Mouse (Mus musculus): Measurements from ENCODE around the gene Lypd6b.

The Lypd6b gene

GRCm38 (mm10) chr2:49869044-49869443 lies 81.6 kb downstream of the Lypd6b start:
- DNase-seq (ENCODE audit: low read depth), result no peak

GRCm38 (mm10) chr2:49869782-49870514 lies 82.5 kb downstream of the Lypd6b start:
- DNase-seq (ENCODE audit: low read depth), result no peak

GRCm38 (mm10) chr2:49871012-49871411 lies 83.5 kb downstream of the Lypd6b start:
- DNase-seq (ENCODE audit: low read depth), result no peak

- DNase-seq (ENCODE audit: low read depth), result no peak
Measured at GRCm38 (mm10) chr2:49880507-49880906, 93.0 kb downstream of the Lypd6b start.

GRCm38 (mm10) chr2:49881002-49881401 lies 93.5 kb downstream of the Lypd6b start:
- DNase-seq (ENCODE audit: low read depth), result no peak

GRCm38 (mm10) chr2:49882461-49882860 lies 95.0 kb downstream of the Lypd6b start:
- DNase-seq (ENCODE audit: low read depth), result no peak

GRCm38 (mm10) chr2:49883990-49884389 lies 96.5 kb downstream of the Lypd6b start:
- DNase-seq (ENCODE audit: low read depth), result no peak

GRCm38 (mm10) chr2:49886209-49886608 lies 98.7 kb downstream of the Lypd6b start:
- no peak for DNase-seq (ENCODE audit: low read depth)

GRCm38 (mm10) chr2:49888346-49888745 lies 100.9 kb downstream of the Lypd6b start:
- DNase-seq (ENCODE audit: low read depth), result no peak

- DNase-seq (ENCODE audit: low read depth), result no peak
Measured at GRCm38 (mm10) chr2:49890727-49891126, 103.2 kb downstream of the Lypd6b start.

GRCm38 (mm10) chr2:49909838-49910407 lies 122.4 kb downstream of the Lypd6b start:
- no peak for DNase-seq (ENCODE audit: low read depth)

GRCm38 (mm10) chr2:49911296-49912034 lies 124.0 kb downstream of the Lypd6b start:
- DNase-seq (ENCODE audit: low read depth), result no peak

GRCm38 (mm10) chr2:49912261-49912895 lies 124.9 kb downstream of the Lypd6b start:
- no peak for DNase-seq (ENCODE audit: low read depth)

- no peak for DNase-seq (ENCODE audit: low read depth)
Measured at GRCm38 (mm10) chr2:49917489-49917888, 130.0 kb downstream of the Lypd6b start.

GRCm38 (mm10) chr2:49918132-49918531 lies 130.6 kb downstream of the Lypd6b start:
- DNase-seq (ENCODE audit: low read depth), result no peak

GRCm38 (mm10) chr2:49918692-49919091 lies 131.2 kb downstream of the Lypd6b start:
- DNase-seq (ENCODE audit: low read depth), result no peak

GRCm38 (mm10) chr2:49921948-49922347 lies 134.5 kb downstream of the Lypd6b start:
- DNase-seq (ENCODE audit: low read depth), result no peak

GRCm38 (mm10) chr2:49922810-49923209 lies 135.3 kb downstream of the Lypd6b start:
- DNase-seq (ENCODE audit: low read depth), result no peak

GRCm38 (mm10) chr2:49926186-49926585 lies 138.7 kb downstream of the Lypd6b start:
- DNase-seq (ENCODE audit: low read depth), result no peak

- no peak for DNase-seq (ENCODE audit: low read depth)
Measured at GRCm38 (mm10) chr2:49927362-49927761, 139.9 kb downstream of the Lypd6b start.

- no peak for DNase-seq (ENCODE audit: low read depth)
Measured at GRCm38 (mm10) chr2:49929931-49930330, 142.4 kb downstream of the Lypd6b start.

GRCm38 (mm10) chr2:49937621-49938020 lies 150.1 kb downstream of the Lypd6b start:
- DNase-seq (ENCODE audit: low read depth), result no peak

- DNase-seq (ENCODE audit: low read depth), result no peak
Measured at GRCm38 (mm10) chr2:49938246-49938645, 150.8 kb downstream of the Lypd6b start.
